Mouse (Mus musculus): Measurements from ENCODE around the gene Ubxn7. TPM values are rescaled to one million over a fixed set of nuclear protein-coding genes. Genes with fewer than 3 reads are reported as not detected.

Ubxn7 gene
- polyA plus RNA-seq, 1 experiment from 2014 or later: 10.9 TPM

- ATAC-seq: no peak
- peaks cover 52% of the 10 kb centered on the region for H3K4me1 ChIP-seq
- no peak overlapping the region for H3K4me3 ChIP-seq
- WGBS (ENCODE audit: insufficient replicate concordance): 89% methylated on average over 1 of the region's 1 CpGs
- H3K9ac ChIP-seq: no peak overlapping the region
- H3K9me3 ChIP-seq (replicated peaks): no peaks in the 10 kb centered on the region
- no peaks in the 10 kb centered on the region for H3K27me3 ChIP-seq (replicated peaks)
- H3K4me2 ChIP-seq: no peak overlapping the region
- no peak overlapping the region for H3K27ac ChIP-seq
- peaks cover 45% of the 10 kb centered on the region for H3K36me3 ChIP-seq
These were observed 105.2 kb downstream of the Ubxn7 start for GRCm38 (mm10) chr16:32437266-32437665.

- 86% methylated on average over 3 of the region's 3 CpGs for WGBS (ENCODE audit: insufficient replicate concordance)
- Histone ChIP-seq H3K9ac (no peak overlapping the region), H3K4me1 (peaks cover 55% of the 10 kb centered on the region), H3K4me3 (no peak overlapping the region), H3K27ac (0 out of 2 replicates have a peak overlapping the region, but pooled peaks have one; percentile 6), H3K27me3 (replicated peaks) (no peaks in the 10 kb centered on the region), H3K9me3 (replicated peaks) (no peaks in the 10 kb centered on the region), H3K4me2 (no peak overlapping the region), H3K36me3 (peaks cover 51% of the 10 kb centered on the region)
- ATAC-seq: no peak
These were observed 109.4 kb downstream of the Ubxn7 start for GRCm38 (mm10) chr16:32441432-32441831.

Other genes with a start within 250 kb of the Ubxn7 start
- gene Pigx, start 232.5 kb upstream of the Ubxn7 start, polyA plus RNA-seq (2016; fragmentation: Nextera tagmentation; extraction: Ambion mirVana): 33.8 and 37.2 TPM in 2 replicates
- 7.6 TPM in 2 replicates for gene Cep19, start 232.5 kb upstream of the Ubxn7 start, polyA plus RNA-seq (2016; fragmentation: Nextera tagmentation; extraction: Ambion mirVana)
- 26.5 and 29.9 TPM in 2 replicates for gene Nrros, start 166.7 kb upstream of the Ubxn7 start, polyA plus RNA-seq (2016; fragmentation: Nextera tagmentation; extraction: Ambion mirVana)
- 1.5 and 1.6 TPM in 2 replicates for gene Bex6, start 152.4 kb upstream of the Ubxn7 start, polyA plus RNA-seq (2016; fragmentation: Nextera tagmentation; extraction: Ambion mirVana)
- 13.0 and 13.8 TPM in 2 replicates for gene Fbxo45, start 85.1 kb upstream of the Ubxn7 start, polyA plus RNA-seq (2016; fragmentation: Nextera tagmentation; extraction: Ambion mirVana)
- gene Wdr53, start 85.0 kb upstream of the Ubxn7 start, polyA plus RNA-seq (2016; fragmentation: Nextera tagmentation; extraction: Ambion mirVana): 13.0 and 15.3 TPM in 2 replicates
- gene Smco1, start 60.8 kb upstream of the Ubxn7 start, polyA plus RNA-seq (2016; fragmentation: Nextera tagmentation; extraction: Ambion mirVana): not detected in 2 replicates
- 24.7 and 25.1 TPM in 2 replicates for gene Rnf168, start 54.8 kb upstream of the Ubxn7 start, polyA plus RNA-seq (2016; fragmentation: Nextera tagmentation; extraction: Ambion mirVana)
- not detected in 2 replicates for gene Tm4sf19, start 68.2 kb downstream of the Ubxn7 start, polyA plus RNA-seq (2016; fragmentation: Nextera tagmentation; extraction: Ambion mirVana)
- gene Tctex1d2, start 87.4 kb downstream of the Ubxn7 start, polyA plus RNA-seq (2016; fragmentation: Nextera tagmentation; extraction: Ambion mirVana): 8.1 and 8.6 TPM in 2 replicates
- gene Pcyt1a, start 98.7 kb downstream of the Ubxn7 start, polyA plus RNA-seq (2016; fragmentation: Nextera tagmentation; extraction: Ambion mirVana): 37.6 TPM in 2 replicates
- gene Slc51a, start 155.6 kb downstream of the Ubxn7 start, polyA plus RNA-seq (2016; fragmentation: Nextera tagmentation; extraction: Ambion mirVana): 0.57 and 0.66 TPM in 2 replicates
- gene Zdhhc19, start 164.0 kb downstream of the Ubxn7 start, polyA plus RNA-seq (2016; fragmentation: Nextera tagmentation; extraction: Ambion mirVana): not detected in 2 replicates